Mouse (Mus musculus) frontal cortex, adult (tissue): ENCODE data around the gene Usf3.
A peak's percentile ranks its signal among the peaks of the same experiment; 100 is the strongest.

Source experiments
- ATAC-seq: cut with Nextera tagmentation; 2 replicates; pipeline ENCODE4 v1.9.2; 2017; ENCODE audit warnings: mild to moderate bottlenecking, moderate library complexity, mixed read lengths; ENCODE audit not compliant: low TSS enrichment

The Usf3 gene

DNA sequence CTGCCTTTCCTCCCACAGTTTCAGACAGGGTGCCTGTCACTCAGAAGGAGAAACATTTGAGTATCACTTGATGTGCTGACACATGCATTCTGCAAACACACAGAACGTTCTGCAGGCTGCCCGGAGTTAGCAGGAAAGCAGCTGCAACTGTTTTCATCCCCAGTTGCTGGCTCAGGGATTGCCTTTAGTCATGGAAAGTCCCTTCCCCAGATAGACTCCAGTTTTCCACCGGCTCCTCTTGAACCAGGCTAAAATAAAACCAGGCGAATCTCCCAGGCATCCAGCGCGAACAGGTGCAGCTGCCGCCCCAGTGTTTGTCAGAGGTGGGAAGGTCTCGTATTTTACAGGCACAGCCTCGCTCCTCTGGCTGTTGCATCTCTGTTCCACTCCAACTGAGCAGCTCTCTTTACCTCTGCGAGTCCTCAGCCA lies 65.8 kb downstream of the Usf3 start:
- peak; percentile 57 for ATAC-seq

DNA sequence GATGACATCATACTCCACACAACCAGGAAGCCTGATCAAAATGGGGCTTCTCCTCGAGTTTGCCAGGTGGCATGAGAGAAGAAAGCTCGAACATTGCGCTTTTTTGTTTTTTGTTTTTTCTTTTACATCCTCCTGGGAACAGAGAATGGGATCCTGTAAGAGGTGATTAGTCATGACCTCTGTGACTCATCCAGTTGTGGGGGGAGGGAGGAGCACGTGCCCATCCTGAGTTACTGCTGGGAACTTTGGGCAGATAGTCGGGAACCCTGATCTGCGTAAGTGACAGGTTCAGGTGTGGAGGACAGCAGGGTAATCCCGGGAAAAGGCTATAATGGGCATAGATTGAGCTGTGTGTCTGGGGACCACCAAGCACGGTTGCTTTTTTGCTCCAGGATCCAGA lies 67.4 kb downstream of the Usf3 start:
- ATAC-seq, result no peak

DNA sequence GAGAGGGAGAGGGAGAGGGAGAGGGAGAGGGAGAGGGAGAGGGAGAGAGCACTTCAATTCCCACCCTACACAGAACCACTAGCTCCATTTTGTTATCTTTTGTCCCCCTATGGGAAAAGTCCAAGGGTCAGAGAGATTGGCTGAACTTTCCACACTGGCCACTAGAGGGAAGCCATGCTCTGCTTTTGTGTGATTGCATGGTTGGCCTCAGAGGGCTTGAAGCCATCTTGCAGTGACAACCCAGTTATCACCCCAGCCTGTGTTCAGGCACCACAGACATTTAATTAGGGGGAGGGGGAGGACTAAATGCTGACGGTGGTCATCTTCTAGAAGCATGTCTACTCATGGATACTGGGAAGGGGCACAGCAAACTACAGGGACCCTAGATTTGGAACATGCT lies 69.6 kb downstream of the Usf3 start:
- 0 out of 2 replicates have a peak, but pooled peaks have one; percentile 28 for ATAC-seq

DNA sequence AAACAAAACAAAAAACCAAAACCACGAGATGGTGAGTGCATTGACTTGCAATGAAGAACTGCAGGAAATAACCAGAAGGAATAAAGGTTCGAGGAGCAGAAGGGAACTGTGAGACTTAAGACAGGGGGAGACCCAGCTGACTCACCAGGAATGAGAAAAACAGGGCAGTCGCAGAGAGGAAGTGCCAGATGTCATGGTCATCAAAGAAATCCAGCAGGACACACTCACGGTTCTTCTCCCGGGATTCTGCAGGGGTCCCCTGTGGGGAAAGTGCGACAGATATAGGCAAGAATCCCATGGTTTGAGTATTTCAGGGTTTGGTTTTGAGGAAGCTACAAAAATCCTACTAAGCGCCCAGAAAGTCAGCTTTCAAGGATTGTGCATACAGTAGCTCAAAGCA lies 70.3 kb downstream of the Usf3 start:
- ATAC-seq, result no peak

DNA sequence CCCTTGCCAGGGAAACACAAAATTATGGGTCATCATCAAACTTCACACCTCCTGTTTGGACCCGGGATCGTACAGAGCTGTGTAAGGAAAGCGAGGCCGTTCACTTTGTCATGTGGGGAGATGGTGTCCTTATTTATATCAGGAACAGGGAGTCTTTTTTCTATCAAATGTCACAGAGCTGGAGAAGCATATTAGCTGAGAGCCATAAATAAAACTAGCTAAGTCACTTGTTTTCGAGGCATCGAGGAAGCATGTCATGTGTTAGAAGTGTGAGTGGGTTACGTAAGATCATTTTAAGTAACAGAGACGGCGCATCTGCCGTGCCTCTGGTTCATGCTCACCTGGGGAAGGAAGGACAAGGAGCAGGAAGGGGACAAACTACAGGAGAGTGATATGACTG lies 76.9 kb downstream of the Usf3 start:
- peak; percentile 59 for ATAC-seq

DNA sequence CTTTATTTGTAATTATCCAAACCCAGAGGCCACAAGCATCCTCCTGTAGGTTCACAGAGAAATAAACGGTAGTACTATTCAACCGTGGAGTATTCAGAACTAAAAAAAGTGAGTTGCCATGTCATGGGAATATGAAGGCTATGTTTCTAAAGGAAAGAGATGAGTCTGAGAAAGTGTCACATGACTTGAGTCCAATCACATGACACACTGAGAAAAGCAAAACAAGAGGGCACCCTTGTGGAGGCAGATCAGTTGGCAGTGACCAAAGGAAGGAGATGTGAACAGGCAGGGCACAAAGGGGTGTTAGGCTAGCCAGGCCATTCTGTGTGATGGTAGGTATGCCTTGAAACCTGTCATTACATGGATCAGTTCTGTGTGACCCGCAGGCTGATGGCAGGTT lies 79.7 kb downstream of the Usf3 start:
- ATAC-seq, result no peak

DNA sequence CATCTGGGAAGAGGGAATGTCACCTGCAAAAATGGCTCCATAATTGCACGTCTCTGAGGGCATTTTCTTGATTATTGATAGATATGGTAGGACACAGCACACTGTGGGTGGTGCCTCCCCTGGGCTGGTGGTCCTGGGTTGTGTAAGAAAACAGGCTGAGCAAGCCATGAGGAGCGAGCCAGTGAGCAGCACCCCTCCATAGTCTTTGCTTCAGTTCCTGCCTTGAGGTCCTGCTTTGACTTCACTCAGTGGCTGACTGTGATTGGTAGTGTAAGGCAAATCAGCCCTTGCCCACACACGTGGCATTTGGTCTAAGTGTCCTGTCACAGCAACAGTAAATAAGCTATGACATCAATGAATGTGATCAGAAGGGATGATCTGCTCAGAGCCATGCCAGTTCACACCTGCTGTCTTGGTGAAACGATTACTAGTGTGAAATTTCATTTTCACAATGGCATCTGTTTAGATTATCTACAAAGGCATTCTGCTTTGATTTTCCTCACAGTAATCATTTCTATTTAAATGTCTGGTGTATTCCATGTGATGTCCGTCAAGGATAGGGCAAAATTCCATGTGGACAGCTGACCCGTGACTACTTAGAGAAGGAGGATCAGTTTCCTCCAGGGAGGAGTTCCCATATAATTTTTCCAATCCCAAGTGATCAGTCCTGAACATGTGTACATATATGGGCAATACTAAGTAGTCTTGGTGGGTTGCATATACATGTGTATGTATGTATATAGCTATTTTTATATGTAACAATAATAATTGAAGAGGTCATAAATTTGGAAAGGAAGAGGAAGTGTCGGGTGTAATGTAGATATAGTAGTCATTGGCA lies 81.0 kb downstream of the Usf3 start:
- ATAC-seq, result no peak

DNA sequence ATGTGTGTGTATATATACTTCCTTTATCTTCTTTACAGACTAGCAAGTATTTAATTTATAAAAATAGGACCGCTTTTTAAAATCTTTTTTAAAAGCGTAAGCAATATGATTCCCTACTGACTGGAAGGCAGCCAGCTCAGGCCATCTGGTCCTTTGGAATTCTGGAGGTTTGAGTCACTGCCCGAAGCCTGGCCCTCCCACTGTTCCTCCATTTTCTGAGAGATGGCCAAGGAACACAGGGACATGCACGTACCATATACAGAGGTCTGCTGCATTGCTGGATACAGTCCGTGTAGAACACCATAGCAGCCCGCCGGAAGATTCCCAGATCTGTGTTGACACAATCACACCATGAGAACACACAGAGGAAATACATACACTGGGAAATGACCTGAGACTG lies 81.7 kb downstream of the Usf3 start:
- peak; percentile 64 for ATAC-seq

DNA sequence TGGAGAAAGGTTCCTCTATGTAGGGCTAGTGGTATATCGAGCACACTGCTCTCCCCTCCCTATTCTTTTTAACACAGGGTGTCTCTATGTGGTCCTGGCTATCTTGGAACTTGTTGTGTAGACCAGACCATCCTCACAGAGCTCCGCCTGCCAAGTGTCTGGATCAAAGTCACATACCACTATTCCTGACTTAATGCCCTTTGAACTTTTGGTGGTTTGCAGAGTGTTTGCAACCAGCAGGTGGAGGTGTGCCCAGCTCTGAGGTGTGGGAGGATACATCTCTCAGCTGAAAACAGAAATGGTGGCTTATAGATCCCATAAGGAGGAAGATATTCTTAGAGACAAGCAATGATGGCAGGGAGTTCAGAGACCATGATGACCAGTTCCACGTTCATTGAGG lies 84.4 kb downstream of the Usf3 start:
- ATAC-seq, result peak; percentile 22; the same call in 1 of the 2 replicates

DNA sequence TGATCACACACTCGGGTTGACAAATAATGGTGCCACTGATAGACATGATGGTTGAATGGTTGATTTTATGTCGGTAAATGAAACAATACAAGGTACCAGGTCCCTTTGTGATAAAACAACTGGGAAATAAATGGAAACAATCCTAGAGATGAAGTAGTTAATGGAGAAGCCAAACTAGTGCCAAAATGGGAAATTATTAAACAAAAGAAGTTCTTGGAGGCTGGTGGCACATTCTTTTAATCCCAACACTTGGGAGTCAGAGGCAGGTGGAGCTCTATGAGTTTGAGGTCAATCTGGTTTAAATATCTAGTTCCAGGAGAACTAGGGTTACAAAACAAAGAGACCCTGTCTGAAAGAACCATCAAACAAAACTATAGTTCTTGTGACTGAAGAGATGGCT lies 91.9 kb downstream of the Usf3 start:
- no peak for ATAC-seq

DNA sequence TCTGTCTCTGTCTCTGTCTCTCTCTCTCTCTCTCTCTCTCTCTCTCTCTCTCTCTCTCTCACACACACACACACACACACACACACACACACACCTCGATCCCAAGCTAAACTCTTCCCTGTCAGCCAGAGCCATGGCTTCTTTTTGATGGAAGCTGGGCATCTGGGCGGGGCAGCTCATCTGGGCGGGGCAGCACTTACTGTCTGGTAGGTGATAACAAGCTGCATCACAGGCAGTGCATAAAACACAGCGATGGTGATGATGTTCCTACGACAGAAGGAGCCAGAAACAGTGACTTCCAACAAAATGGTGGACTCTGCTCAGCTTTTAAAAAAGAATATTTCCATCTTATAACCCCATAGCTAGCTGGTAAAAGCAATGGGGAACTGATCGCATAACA lies 92.5 kb downstream of the Usf3 start:
- ATAC-seq, result no peak

DNA sequence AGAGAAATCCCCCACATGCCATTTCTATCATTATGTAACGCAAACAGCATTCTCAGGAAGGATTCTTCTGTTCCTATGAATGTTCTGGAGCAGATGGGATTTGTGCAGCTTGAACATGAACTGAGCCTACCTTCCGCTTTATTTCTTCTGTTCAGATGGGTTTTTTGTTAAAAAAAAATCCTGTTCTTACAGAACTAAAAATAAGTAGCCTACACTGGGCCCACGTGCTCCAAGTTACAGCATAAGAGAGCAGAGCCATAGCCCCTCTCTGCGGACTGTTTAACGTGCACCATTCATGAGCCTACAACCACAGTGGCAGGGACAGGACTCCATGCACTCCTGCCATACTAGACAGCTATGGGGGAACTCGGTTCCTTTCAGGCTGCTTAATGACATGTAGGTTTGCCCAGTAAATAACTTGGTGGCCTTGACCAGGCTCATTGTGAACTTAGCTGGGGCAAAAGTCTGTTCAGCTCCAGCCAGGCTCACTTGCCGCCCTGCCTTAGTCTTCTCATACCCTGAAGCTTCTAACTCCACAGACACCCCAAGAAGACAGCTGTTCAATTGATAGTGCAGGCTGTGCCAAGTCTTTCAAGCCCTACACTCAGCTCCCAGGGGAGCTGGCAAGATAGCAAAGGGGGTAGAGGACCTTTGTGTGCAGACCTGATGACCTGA lies 95.6 kb downstream of the Usf3 start:
- ATAC-seq, result peak; percentile 88

DNA sequence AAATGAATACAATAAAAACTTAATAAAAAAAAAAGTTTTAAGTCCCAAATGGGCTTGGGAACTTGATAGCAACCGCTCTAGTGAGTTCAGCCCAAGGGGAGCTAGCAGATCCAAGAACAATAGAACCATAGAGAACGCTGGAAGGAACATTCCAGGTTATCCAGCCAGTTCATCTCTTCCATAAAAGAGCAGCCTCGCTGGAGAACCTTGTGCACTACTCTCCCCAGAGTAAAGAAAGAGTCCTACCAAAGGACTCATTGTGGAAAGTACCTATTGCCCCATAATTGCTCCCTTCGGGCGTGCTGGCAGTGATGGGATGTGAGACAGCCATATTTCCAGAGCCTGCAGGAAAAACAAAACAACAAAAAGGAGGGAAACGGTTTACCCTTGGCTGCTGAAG lies 96.5 kb downstream of the Usf3 start:
- ATAC-seq, result no peak

DNA sequence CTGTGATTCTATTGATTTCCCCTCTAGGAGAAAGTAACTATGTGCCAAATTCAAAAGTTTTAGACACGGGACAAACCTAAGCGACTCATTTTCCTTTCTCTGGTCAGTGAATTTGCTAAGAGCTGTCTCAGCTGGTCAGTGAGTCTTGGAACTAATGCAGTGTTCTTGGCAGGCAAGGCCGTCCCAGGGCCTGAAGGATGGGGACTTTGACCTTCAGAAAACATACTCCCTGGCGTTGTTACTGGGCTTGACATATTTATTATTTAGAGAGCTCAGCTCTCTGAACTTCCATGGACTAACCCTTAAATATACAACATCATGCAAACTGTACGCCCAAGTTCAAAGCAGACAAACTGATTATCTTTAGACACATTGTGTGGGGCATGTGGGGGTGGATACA lies 97.6 kb downstream of the Usf3 start:
- ATAC-seq, result no peak

DNA sequence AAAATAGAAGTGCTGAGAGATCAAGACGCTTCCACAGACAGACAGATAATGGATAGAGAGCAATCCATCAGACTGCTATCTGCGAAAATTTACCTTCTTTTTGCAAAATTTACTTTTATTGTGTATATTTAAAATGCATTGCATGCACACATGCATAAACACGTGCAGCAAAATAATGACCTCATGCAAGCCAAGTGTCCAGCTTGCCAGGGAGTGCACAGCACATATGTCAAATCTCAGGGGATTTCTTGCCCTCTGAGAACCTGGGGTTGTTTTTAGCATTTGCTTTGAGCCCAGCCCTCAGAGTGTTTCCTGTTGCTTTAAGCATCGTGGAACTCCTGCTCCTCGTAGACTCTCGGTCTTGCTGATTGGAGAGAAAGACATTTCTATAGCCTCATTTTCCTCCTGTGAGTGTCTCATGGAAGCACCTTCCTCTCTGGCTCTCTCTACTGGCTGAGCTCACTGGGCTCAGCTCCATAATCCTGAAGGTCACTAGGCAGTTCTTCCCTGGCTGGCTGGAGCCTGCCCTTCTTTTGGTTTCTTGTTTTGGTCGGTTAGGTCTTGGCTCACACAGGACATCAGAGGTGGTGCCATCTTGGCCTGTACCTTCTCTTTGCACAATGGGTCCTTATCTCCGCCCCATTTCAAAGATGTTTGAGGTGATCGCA lies 98.5 kb downstream of the Usf3 start:
- ATAC-seq, result no peak
